Mouse (Mus musculus) kidney, adult 2 months (tissue): ENCODE measurements around the gene Stau1. TPM values are rescaled to one million over a fixed set of nuclear protein-coding genes. Genes with fewer than 3 reads are reported as not detected.

ENCODE experiments used
- DNase-seq: peaks from one replicate; pipeline ENCODE4 v3.0.0; 2021
- H3K27ac ChIP-seq: fragments of 200-500 bp; 2 replicates; pipeline ENCODE4 v1.5.1; 2012; ENCODE audit warnings: low read depth, low read length, control low read depth, inconsistent platforms; ENCODE audit not compliant: insufficient read depth
- H3K27me3 ChIP-seq: fragments of 200-500 bp; replicated peaks from 2 replicates; pipeline ENCODE4 v1.6.1; 2012; ENCODE audit warnings: mild to moderate bottlenecking, moderate library complexity, low read length, inconsistent platforms; ENCODE audit not compliant: control insufficient read depth, insufficient read depth
- H3K36me3 ChIP-seq: fragments of 200-500 bp; 2 replicates; pipeline ENCODE4 v1.6.1; 2012; ENCODE audit warnings: mild to moderate bottlenecking, moderate library complexity, low read length, inconsistent platforms; ENCODE audit not compliant: control insufficient read depth, insufficient read depth
- H3K4me1 ChIP-seq: fragments of 200-500 bp; 2 replicates; pipeline ENCODE4 v1.6.1; 2011; ENCODE audit warnings: low read length; ENCODE audit not compliant: control insufficient read depth, insufficient read depth
- H3K4me3 ChIP-seq: fragments of 200-500 bp; 2 replicates; pipeline ENCODE4 v1.5.1; 2011; ENCODE audit warnings: mild to moderate bottlenecking, low read depth, low read length, control low read depth; ENCODE audit not compliant: insufficient read depth
- CTCF ChIP-seq: fragments of 200-500 bp; conservative IDR thresholded peaks from 2 replicates; pipeline ENCODE4 v1.5.1; 2011; ENCODE audit warnings: low read depth, mild to moderate bottlenecking, control low read depth, low read length, moderate library complexity, mixed read lengths; ENCODE audit not compliant: insufficient read depth, insufficient read length
- POLR2A ChIP-seq: fragments of 200-500 bp; IDR thresholded peaks from one replicate; pipeline ENCODE4 v1.6.1; 2011; ENCODE audit warnings: low read depth, low read length, control low read depth
- WGBS: fragments of 180-500 bp; shearing (Covaris S2); methylation state at CpG from one replicate; pipeline ENCODE4 v1.1.7; 2018; 5-methylcytosine and 5-hydroxymethylcytosine counted together
- polyA plus RNA-seq: library from polyadenylated mRNA; depleted of rRNA; stranded (reverse); fragments of >200 nt; gene quantifications from 2 replicates; pipeline ENCODE4 v1.2.3, GENCODE M21; 2012

Stau1 gene
- polyA plus RNA-seq, 1 experiment: 34.2 TPM

DNA sequence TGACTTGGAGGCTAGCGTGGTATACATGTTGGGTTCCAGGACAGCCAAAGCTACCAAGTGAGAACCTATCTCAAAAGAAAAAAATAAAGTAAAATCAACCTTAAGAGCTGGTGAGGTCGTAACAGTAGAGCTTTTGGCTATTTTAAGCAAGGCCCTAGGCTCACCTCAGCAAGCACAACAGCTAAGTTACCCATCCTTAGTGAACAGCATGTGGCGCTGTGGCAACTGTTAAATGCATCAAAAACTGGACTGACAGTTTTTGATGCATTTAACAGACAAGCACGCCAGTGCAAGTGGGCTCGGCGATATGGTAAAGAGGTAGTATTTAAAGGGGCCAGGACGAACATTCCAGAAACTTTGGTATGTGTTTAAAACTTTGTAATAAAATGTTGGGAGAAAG lies 5.2 kb downstream of the Stau1 start:
- Histone ChIP-seq H3K4me3 (no peak overlapping the region), H3K36me3 (no peaks in the 10 kb centered on the region), H3K27me3 (no peaks in the 10 kb centered on the region), H3K4me1 (peaks cover 37% of the 10 kb centered on the region), H3K27ac (no peak overlapping the region)
- no peak for DNase-seq
- WGBS: 60% methylated on average over 7 of the region's 7 CpGs
- TF ChIP-seq CTCF (0 out of 2 replicates have a peak, but pooled peaks have one; percentile 22), POLR2A (no peak)

DNA sequence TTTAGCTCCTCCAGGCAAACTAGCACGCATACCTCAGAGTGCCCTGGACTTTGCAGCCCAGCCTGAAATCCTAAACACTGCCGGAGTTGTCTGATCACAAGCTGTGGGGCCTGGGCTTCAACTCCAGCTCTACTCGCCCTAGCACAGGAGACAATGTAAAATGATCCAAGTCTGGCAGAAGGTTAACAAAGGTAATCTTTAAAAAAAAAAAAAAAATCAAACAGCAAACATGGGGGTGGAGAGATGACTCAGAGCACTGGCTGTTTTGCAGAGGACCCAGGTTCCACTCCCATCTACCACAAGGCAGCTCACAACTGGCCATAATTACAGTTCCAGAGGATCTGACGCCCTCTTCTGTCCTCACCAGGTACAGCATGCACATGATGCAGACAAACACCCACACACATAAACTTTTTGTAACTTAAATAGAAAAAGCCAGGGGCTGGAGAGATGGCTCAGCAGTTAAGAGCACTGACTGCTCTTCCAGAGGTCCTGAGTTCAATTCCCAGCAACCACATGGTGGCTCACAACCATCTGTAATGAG lies 12.7 kb downstream of the Stau1 start:
- WGBS: 59% methylated on average over 4 of the region's 4 CpGs
- TF ChIP-seq POLR2A: no peak
- peak; percentile 51; the same call in 1 of the 2 replicates for TF ChIP-seq CTCF
- H3K27me3 ChIP-seq: no peaks in the 10 kb centered on the region
- DNase-seq: no peak
- no peak overlapping the region for H3K4me3 ChIP-seq
- no peak overlapping the region for H3K27ac ChIP-seq
- peaks cover 2% of the 10 kb centered on the region; the same call in 1 of the 2 replicates for H3K4me1 ChIP-seq
- no peaks in the 10 kb centered on the region for H3K36me3 ChIP-seq

DNA sequence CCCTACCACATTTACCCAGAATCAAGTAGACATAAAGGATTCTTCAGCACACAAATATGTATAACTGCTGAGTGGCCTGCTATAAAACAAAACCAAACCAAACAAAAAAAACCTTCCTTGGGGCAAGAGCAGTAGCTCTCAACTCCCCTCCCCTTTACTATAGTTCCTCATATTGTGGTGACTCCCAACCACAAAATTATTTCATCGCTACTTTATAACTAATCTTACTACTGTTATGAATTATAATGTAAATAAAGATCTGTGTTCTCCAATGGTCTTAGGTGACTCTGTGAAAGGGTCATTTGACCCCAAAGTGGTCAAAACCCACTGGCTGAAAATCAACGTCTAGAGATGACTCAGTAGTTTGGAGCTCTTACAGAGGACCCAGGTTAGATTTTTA lies 15.9 kb downstream of the Stau1 start:
- H3K4me3 ChIP-seq: no peak overlapping the region
- 64% methylated on average over 2 of the region's 2 CpGs for WGBS
- peaks cover 5% of the 10 kb centered on the region; the same call in 1 of the 2 replicates for H3K4me1 ChIP-seq
- H3K27ac ChIP-seq: no peak overlapping the region
- H3K36me3 ChIP-seq: no peaks in the 10 kb centered on the region
- no peaks in the 10 kb centered on the region for H3K27me3 ChIP-seq
- DNase-seq: no peak
- TF ChIP-seq POLR2A (no peak), CTCF (no peak)

DNA sequence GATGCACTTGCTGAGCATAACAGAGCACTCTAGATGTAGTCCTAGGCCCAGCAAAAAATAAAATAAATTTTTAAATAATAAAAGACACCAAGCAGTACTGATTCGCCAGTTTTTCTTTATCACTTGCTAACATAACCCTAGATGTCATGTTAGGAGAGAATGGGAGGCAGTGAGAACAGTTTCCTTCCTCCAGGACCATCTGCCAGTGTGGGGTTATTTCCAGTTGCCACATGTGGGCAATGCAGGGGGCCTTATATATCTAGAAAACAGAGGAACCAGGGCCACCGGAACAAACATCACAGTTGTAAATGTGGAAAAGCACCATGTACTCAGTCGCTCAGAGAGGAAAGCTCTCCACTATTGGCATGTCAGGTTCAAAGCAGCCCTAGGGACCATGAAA lies 18.6 kb downstream of the Stau1 start:
- Histone ChIP-seq H3K36me3 (no peaks in the 10 kb centered on the region), H3K4me1 (peaks cover 14% of the 10 kb centered on the region; the same call in 1 of the 2 replicates), H3K27me3 (no peaks in the 10 kb centered on the region), H3K4me3 (no peak overlapping the region), H3K27ac (no peak overlapping the region)
- WGBS: 58% methylated on average over 3 of the region's 3 CpGs
- TF ChIP-seq POLR2A (no peak), CTCF (no peak)
- no peak for DNase-seq

DNA sequence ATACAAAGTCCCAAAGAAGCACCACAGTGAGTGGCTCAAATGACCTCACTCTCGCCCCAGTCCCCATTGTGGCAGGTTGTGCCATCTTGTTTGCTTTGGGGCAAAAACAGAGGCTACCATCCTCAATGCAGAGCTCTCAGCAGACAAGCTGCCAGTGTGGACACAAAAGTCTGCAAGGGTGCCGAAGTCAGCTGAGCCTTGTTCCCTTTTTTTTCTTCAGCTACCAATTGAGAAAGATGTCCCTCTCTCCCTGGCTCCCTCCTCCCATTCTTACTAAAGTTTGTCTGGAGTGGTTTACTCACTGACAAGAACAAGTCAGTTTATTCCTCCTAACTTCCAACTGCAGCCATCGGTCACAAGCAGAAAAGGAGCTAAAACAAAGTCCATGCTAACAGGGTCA lies 19.7 kb downstream of the Stau1 start:
- Histone ChIP-seq H3K27ac (peak overlapping the region; percentile 30; the same call in 1 of the 2 replicates), H3K27me3 (no peaks in the 10 kb centered on the region), H3K36me3 (no peaks in the 10 kb centered on the region), H3K4me3 (no peak overlapping the region), H3K4me1 (peaks cover 14% of the 10 kb centered on the region; the same call in 1 of the 2 replicates)
- DNase-seq: no peak
- no peak for TF ChIP-seq CTCF
- TF ChIP-seq POLR2A: no peak
- WGBS: 45% methylated on average over 3 of the region's 3 CpGs

DNA sequence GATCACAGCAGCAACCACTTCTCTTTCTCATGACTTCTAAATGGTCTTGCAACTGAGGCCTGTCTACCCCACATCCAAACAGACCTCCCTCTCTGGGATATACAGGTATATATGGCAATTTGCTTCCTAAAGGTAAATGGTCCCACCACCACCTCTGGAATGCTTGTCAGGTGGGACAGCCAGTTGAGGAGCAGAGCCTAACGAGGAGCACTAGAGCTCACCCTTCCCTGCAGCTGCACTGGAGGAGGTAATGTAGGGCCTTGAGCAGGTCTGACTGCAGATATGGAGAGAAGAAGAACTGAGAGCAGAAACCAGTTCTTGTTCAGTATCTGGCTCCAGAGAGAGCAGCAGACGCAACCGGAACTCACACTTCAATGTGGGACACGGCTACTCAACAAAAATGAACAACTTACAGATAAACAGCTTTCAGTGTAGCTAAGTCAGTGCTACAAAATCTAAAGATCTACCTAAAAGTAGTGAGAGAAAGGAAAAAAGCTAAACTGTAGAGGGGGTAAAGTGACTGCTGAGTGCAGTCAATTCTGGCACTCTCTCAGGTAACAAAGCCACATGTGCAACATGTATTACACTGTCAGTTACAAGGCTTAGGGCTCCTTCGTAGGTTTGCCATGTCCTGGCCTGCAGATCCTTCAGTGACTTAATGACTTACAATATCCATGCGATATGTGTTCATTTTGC lies 21.8 kb downstream of the Stau1 start:
- H3K27me3 ChIP-seq: no peaks in the 10 kb centered on the region
- H3K36me3 ChIP-seq: no peaks in the 10 kb centered on the region
- 0 out of 2 replicates have a peak overlapping the region, but pooled peaks have one; percentile 5 for H3K27ac ChIP-seq
- DNase-seq: no peak
- H3K4me3 ChIP-seq: no peak overlapping the region
- TF ChIP-seq CTCF (no peak), POLR2A (no peak)
- 66% methylated on average over 6 of the region's 6 CpGs for WGBS
- H3K4me1 ChIP-seq: peaks cover 14% of the 10 kb centered on the region; the same call in 1 of the 2 replicates

DNA sequence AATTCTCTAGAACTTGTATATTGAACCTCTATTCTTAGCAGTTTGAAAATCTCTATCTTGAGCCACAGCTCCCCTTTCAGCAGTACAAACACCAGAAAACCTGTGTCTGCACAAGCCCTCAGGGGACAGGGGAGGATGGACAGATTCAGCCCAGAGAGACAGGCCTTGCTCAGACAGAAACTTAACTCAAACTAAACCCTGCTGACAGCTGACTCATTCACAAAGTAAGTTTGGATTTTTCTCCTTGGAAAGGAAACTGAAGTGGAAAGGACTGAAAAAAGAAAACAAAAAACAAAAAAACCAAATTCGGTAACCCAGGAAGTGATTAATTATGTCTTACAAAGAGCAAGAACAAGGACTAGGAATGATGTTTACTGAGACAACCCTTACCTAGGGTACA lies 22.9 kb downstream of the Stau1 start:
- H3K27me3 ChIP-seq: no peaks in the 10 kb centered on the region
- peaks cover 16% of the 10 kb centered on the region; the same call in 1 of the 2 replicates for H3K4me1 ChIP-seq
- no peak overlapping the region; the same call in 1 of the 2 replicates for H3K27ac ChIP-seq
- no peak for DNase-seq
- no peak for TF ChIP-seq CTCF
- TF ChIP-seq POLR2A: no peak
- no peaks in the 10 kb centered on the region for H3K36me3 ChIP-seq
- no peak overlapping the region for H3K4me3 ChIP-seq
- 38% methylated on average over 1 of the region's 1 CpGs for WGBS
